Comparison of ENCODE assay signal across 9 mouse cellular contexts in the genomic region with DNA sequence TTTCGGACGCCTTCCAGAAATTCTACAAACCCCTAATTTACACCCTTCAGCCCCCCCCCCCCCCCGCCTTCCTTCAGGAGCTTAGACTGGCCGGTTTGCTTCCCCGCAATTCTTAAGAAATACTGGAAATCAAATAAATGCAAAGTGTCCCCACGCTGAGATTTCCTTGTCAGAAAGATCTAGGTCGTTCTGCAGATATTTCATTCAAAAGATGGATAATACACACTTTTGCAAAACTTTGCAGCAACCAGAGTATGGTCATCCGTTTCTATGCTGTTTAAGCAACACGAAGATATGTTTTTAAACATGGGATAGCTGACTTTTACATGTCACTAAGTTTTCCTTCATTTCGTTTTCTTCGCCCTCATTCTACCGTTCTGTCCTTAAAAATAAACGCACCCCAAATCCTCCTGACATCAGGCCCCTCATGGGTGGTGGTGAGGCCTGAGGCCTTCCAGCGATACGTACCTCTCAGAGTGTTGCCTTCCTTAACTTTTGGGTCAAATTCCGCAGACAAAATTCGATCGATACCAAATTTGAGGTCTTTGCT. TPM values are rescaled to one million over a fixed set of nuclear protein-coding genes. Genes with fewer than 3 reads are reported as not detected.
DNase-seq lines count a peak whose midpoint lies in the region; ATAC-seq and TF ChIP-seq lines count a peak whose summit lies in the region.
"Had no signal": no experiment of that assay in that cellular context is flagged by ENCODE, and none has a peak within 500 bp of the region (broad histone marks: within the 10 kb centered on the region; RNA-seq: fewer than 3 reads in every experiment).

No protein-coding gene starts in this region.

- WGBS in hindbrain, embryonic 16.5 days: 6% methylated on average over 18 of the region's 18 CpGs
- WGBS in midbrain, embryonic 16.5 days: 2% methylated on average over 18 of the region's 18 CpGs

- H3K36me3 ChIP-seq in hindbrain, embryonic 16.5 days (ENCODE audit: control insufficient read depth, insufficient read depth, low read length): no peaks in the 10 kb centered on the region
- no peaks in the 10 kb centered on the region for H3K36me3 ChIP-seq in midbrain, embryonic 16.5 days (ENCODE audit: control insufficient read depth, insufficient read depth, low read length)

- TF ChIP-seq CTCF in layer of hippocampus, adult 2 months (conservative IDR thresholded peaks at IDR 0.05): no peak
- TF ChIP-seq CTCF in cortical plate, adult 2 months (IDR thresholded peaks at IDR 0.05; ENCODE audit: extremely low read depth, insufficient read depth, low read length): no peak

- H3K9ac ChIP-seq in hindbrain, embryonic 16.5 days (ENCODE audit: low read depth, low read length): peak overlapping the region; percentile 59; the same call in 1 of the 2 replicates
- H3K9ac ChIP-seq in midbrain, embryonic 16.5 days (ENCODE audit: low read depth, low read length): 0 out of 2 replicates have a peak overlapping the region, but pooled peaks have one; percentile 40

- ATAC-seq in hindbrain, embryonic 16.5 days: no peak
- ATAC-seq in midbrain, embryonic 16.5 days: no peak
- no peak for ATAC-seq in cerebellum, adult (ENCODE audit: insufficient number of reproducible peaks, low FRiP score, low TSS enrichment)

- DNase-seq in layer of hippocampus, adult 2 months (ENCODE audit: low spot score in 2 of 2): no peak
- DNase-seq in layer of hippocampus, adult 11-12 months (ENCODE audit: low spot score): no peak
- DNase-seq in natural killer cell, adult 2 months (ENCODE audit: low spot score in 2 of 2): no peak
- DNase-seq in right cerebral cortex, postnatal 10 days (ENCODE audit: low spot score in 2 of 2): no peak

- H3K27ac ChIP-seq in layer of hippocampus, adult 2 months: peak overlapping the region; percentile 78; the same call in 1 of the 2 replicates
- no peak overlapping the region for H3K27ac ChIP-seq in cortical plate, adult 2 months (ENCODE audit: insufficient read depth, low read length)
- H3K27ac ChIP-seq in hindbrain, embryonic 16.5 days (ENCODE audit: low read depth, low read length): no peak overlapping the region
- H3K27ac ChIP-seq in midbrain, embryonic 16.5 days (ENCODE audit: low read length): no peak overlapping the region

- peak overlapping the region; percentile 66 for H3K4me2 ChIP-seq in hindbrain, embryonic 16.5 days (ENCODE audit: low read length)
- peak overlapping the region; percentile 51 for H3K4me2 ChIP-seq in midbrain, embryonic 16.5 days (ENCODE audit: low read length)

- no peak for TF ChIP-seq POLR2A in cortical plate, adult 2 months (IDR thresholded peaks at IDR 0.05; ENCODE audit: extremely low read depth, insufficient read depth, low read length)

- peaks cover 46% of the 10 kb centered on the region for H3K27me3 ChIP-seq in hindbrain, embryonic 16.5 days (replicated peaks; ENCODE audit: control insufficient read depth, insufficient read depth, low read length)
- H3K27me3 ChIP-seq in midbrain, embryonic 16.5 days (ENCODE audit: control insufficient read depth, insufficient read depth, low read depth, low read length): peaks cover 41% of the 10 kb centered on the region

- H3K4me1 ChIP-seq in cortical plate, adult 2 months (ENCODE audit: control insufficient read depth, insufficient read depth, low read length): no peaks in the 10 kb centered on the region
- H3K4me1 ChIP-seq in hindbrain, embryonic 16.5 days (ENCODE audit: control insufficient read depth, insufficient read depth, low read depth, low read length): peaks cover 20% of the 10 kb centered on the region
- H3K4me1 ChIP-seq in midbrain, embryonic 16.5 days (ENCODE audit: control insufficient read depth, insufficient read depth, low read length): peaks cover 17% of the 10 kb centered on the region

- peak overlapping the region; percentile 54 for H3K4me3 ChIP-seq in layer of hippocampus, adult 2 months
- H3K4me3 ChIP-seq in cortical plate, adult 2 months (ENCODE audit: insufficient read depth, low read length): peak overlapping the region; percentile 28
- peak overlapping the region; percentile 46 for H3K4me3 ChIP-seq in hindbrain, embryonic 16.5 days (ENCODE audit: low read length)
- H3K4me3 ChIP-seq in midbrain, embryonic 16.5 days (ENCODE audit: low read depth, low read length): peak overlapping the region; percentile 35

- no peaks in the 10 kb centered on the region for H3K9me3 ChIP-seq in hindbrain, embryonic 16.5 days (ENCODE audit: control insufficient read depth, low read length)
- no peaks in the 10 kb centered on the region for H3K9me3 ChIP-seq in midbrain, embryonic 16.5 days (replicated peaks; ENCODE audit: control insufficient read depth, low read length, poor library complexity, severe bottlenecking)

RNA-seq across cellular contexts. Expression of a gene that starts 1.3 kb away (rescaled TPM):
- total RNA-seq in layer of hippocampus, adult 2 months (2021): 1 to 10 TPM; 1.4 to 1.6 TPM
- 0.75 and 0.95 TPM in 2 replicates for polyA plus RNA-seq in cortical plate, adult 2 months (2012; rRNA removed)
- 2.3 and 2.4 TPM in 2 replicates for polyA plus RNA-seq in hindbrain, embryonic 16.5 days (2015; fragmentation: Nextera tagmentation; extraction: Ambion mirVana)
- polyA plus RNA-seq in midbrain, embryonic 16.5 days (2015; fragmentation: Nextera tagmentation; extraction: Ambion mirVana): 1.1 and 1.2 TPM in 2 replicates
- polyA plus RNA-seq: inflammation-experienced regulatory T-cells, adult 6 months had no signal
